Mouse (Mus musculus) hindbrain, embryonic 13.5 days (tissue): ENCODE measurements around the gene Zfp617. TPM values are rescaled to one million over a fixed set of nuclear protein-coding genes. Genes with fewer than 3 reads are reported as not detected.

Source experiments
- polyA plus RNA-seq: library from polyadenylated mRNA; unstranded; fragments of >200 nt; fragmentation: Nextera tagmentation; extraction: Ambion mirVana; gene quantifications from 2 replicates; pipeline ENCODE4 v1.2.1, GENCODE M21; 2015

The Zfp617 gene
- polyA plus RNA-seq, 1 experiment from 2014 or later, result 34.9 TPM

Other genes with a start within 250 kb of the Zfp617 start
- gene Unc13a, start 236.9 kb upstream of the Zfp617 start, polyA plus RNA-seq, result 18.0 and 18.9 TPM in 2 replicates
- gene Jak3, start 232.3 kb upstream of the Zfp617 start, polyA plus RNA-seq, result 3.5 TPM in 2 replicates
- 0.31 and 0.79 TPM in 2 replicates for gene Insl3, start 219.4 kb upstream of the Zfp617 start, polyA plus RNA-seq
- gene B3gnt3, start 206.8 kb upstream of the Zfp617 start, polyA plus RNA-seq, result 0.32 and 0.34 TPM in 2 replicates
- 62.2 and 68.2 TPM in 2 replicates for gene Fcho1, start 182.9 kb upstream of the Zfp617 start, polyA plus RNA-seq
- 8.2 and 8.7 TPM in 2 replicates for gene Zfp709, start 26.6 kb upstream of the Zfp617 start, polyA plus RNA-seq
- gene Zfp882, start within 50 bp of the Zfp617 start, polyA plus RNA-seq, result 16.5 and 17.8 TPM in 2 replicates
- 15.1 and 16.9 TPM in 2 replicates for gene Zfp961, start 42.4 kb downstream of the Zfp617 start, polyA plus RNA-seq
- 0.73 and 0.76 TPM in 2 replicates for gene Cyp4f18, start 101.0 kb downstream of the Zfp617 start, polyA plus RNA-seq
- gene Olfr372, start 132.6 kb downstream of the Zfp617 start, polyA plus RNA-seq, result not detected in 2 replicates
- not detected in 2 replicates for gene Olfr373, start 174.5 kb downstream of the Zfp617 start, polyA plus RNA-seq
- gene Olfr374, start 198.4 kb downstream of the Zfp617 start, polyA plus RNA-seq, result 0.05 TPM in 1 of 2 replicates, not detected in the other
- gene Tpm4, start 226.3 kb downstream of the Zfp617 start, polyA plus RNA-seq, result 221 and 233 TPM in 2 replicates